Mouse (Mus musculus) inflammation-experienced regulatory T-cells (primary cell): Measurements from ENCODE around the gene Cd300ld4. TPM values are rescaled to one million over a fixed set of nuclear protein-coding genes. Genes with fewer than 3 reads are reported as not detected.

Source experiments
- polyA plus RNA-seq, 2 experiments: library from polyadenylated mRNA; unstranded; fragments of 100-300 nt; shearing (Covaris generic); gene quantifications; one replicate each; pipeline ENCODE4 v1.2.1; 2017

The Cd300ld4 gene
- not detected for polyA plus RNA-seq

DNA sequence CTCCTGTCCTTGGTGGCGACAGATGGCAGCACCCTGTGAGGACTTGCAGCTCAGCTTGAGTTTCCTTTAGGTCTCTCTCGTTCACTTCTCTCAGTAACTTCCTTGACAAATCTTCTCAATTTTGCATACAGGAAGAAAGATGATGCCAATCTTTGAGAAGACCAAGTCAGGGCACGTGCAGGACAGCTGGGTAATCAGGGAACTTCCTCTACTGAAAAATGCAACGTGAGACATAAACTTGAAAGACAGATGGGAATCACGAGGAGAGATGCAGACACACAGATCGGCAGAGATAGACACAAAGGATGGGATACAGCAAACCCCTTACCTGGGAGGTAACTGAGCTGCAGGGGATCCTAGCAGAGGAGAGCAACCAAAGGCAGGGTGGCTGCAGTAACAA is at the start of gene Cd300ld4:
Cd300ld4 (minus strand) TSS at position 101 of the 400 bp plus-strand sequence.

DNA sequence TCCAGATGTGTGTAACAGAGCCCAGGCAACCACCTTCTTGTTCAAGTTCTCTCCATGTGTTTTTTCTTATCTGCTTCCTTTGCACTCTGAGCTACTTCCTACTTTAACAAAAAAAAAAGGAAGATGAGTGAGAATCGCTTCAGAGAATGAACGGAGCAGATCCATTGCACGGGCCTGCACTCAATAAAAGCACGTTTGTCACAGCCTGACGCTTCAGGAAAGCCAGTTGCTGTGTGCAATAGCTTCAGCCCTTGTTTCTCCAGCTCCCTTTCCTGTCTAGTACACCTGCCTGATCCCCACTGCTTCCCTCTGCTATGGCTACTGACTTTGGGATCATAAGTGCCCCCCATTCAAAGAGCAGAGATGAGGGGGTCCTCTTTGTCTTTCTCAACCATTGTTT is 35.3 kb upstream of the Cd300ld4 start, which contains the start of gene Cd300e:
Cd300e (minus strand) TSS at position 101 of the 400 bp plus-strand sequence.

DNA sequence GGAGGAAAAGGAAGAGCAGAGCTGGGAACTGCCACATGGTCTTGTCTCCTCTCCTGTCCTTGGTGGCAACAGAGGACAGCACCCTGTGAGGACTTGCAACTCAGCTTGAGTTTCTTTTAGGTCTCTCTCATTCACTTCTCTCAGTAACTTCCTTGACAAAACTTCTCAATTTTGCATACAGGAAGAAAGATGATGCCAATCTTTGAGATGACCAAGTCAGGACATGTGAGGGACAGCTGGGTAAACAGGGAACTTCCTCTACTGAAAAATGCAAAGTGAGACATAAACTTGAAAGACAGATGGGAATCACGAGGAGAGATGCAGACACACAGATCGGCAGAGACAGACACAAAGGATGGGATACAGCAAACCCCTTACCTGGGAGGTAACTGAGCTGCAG is 21.4 kb upstream of the Cd300ld4 start, which contains the start of gene Cd300ld3:
Cd300ld3 (minus strand) TSS at position 151 of the 400 bp plus-strand sequence.

DNA sequence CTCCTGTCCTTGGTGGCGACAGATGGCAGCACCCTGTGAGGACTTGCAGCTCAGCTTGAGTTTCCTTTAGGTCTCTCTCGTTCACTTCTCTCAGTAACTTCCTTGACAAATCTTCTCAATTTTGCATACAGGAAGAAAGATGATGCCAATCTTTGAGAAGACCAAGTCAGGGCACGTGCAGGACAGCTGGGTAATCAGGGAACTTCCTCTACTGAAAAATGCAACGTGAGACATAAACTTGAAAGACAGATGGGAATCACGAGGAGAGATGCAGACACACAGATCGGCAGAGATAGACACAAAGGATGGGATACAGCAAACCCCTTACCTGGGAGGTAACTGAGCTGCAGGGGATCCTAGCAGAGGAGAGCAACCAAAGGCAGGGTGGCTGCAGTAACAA is 10.9 kb upstream of the Cd300ld4 start, which contains the start of gene Cd300ld5:
Cd300ld5 (minus strand) TSS at position 101 of the 400 bp plus-strand sequence.

DNA sequence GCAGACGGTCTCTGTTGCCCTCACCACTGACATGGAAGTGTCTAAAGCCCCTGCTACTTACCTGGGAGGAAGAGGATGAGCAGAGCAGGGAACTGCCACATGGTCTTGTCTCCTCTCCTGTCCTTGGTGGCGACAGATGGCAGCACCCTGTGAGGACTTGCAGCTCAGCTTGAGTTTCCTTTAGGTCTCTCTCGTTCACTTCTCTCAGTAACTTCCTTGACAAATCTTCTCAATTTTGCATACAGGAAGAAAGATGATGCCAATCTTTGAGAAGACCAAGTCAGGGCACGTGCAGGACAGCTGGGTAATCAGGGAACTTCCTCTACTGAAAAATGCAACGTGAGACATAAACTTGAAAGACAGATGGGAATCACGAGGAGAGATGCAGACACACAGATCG is 10.7 kb downstream of the Cd300ld4 start, which contains the start of gene Cd300ld2:
Cd300ld2 (minus strand) TSS at position 101 of the 400 bp plus-strand sequence.

DNA sequence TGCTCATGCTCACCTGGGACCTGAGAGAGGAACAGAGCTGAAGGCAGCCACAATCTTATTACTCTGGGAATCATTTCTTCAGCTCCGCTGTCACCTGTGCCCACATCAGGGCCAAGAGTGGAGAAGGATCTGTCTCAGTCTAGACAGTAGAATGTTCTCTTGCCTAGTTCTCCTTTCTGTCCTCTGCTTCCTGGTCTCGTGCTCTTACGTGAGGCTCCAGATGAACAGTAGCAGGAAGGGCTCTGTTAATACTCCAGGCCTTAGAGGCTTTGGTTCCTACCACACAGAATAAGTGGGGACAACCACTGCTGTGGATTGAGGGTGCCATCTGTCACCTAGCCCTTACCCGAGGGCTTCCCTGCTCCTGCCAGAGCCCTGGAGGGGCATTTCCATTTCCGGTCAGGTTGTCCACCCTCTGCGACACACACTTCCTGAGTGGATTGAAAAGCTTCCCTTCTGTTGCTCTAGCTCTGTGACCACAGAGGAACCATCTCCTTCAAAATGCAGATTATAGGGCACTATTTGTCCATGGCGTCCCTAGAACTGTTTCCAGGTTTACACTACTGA is 25.3 kb downstream of the Cd300ld4 start, which contains the start of gene Cd300c2:
Cd300c2 (minus strand) TSS at position 407 of the 567 bp plus-strand sequence.

DNA sequence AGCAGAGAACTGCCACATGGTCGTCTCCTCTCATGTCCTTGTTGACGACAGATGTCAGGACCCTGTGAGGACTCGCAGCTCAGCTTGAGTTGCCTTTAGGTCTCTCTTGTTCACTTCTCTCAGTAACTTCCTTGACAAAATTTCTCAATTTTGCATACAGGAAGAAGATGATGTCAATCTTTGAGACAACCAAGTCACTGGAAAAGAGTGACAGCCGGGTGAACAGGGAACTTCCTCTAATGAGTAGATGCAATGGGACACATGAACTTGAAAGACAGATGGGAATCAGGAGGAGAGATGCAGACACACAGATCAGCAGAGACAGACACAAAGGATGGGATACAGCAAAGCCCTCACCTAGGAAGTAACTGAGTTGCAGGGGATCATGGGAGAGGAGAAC is 37.0 kb downstream of the Cd300ld4 start, which contains the start of gene Cd300ld:
Cd300ld (minus strand) TSS at position 130 of the 400 bp plus-strand sequence.

Other genes with a start within 250 kb of the Cd300ld4 start
- gene Btbd17, start 231.1 kb downstream of the Cd300ld4 start, polyA plus RNA-seq: 1 to 10 TPM in 1 of 2 experiments, under 1 TPM in 1; 0.58 to 5.4 TPM
- under 1 TPM in 1 of 2 experiments, not detected in 1; 0.43 TPM for gene Gpr142, start 228.1 kb downstream of the Cd300ld4 start, polyA plus RNA-seq
- 1 to 10 TPM in 1 of 2 experiments, under 1 TPM in 1; 0.68 to 1.9 TPM for gene Gprc5c, start 175.9 kb downstream of the Cd300ld4 start, polyA plus RNA-seq
- 1 to 10 TPM in 1 of 2 experiments, under 1 TPM in 1; 0.05 to 2.3 TPM for gene Cd300a, start 137.0 kb downstream of the Cd300ld4 start, polyA plus RNA-seq
- under 1 TPM in 1 of 2 experiments, not detected in 1; 0.13 TPM for gene Cd300lb, start 92.6 kb downstream of the Cd300ld4 start, polyA plus RNA-seq
- gene Cd300c, start 57.9 kb downstream of the Cd300ld4 start, polyA plus RNA-seq: under 1 TPM in 1 of 2 experiments, not detected in 1; 0.61 TPM
- under 1 TPM in 1 of 2 experiments, not detected in 1; 0.17 TPM for gene Cd300ld, start 37.1 kb downstream of the Cd300ld4 start, polyA plus RNA-seq
- under 1 TPM in 1 of 2 experiments, not detected in 1; 0.92 TPM for gene Cd300c2, start 25.1 kb downstream of the Cd300ld4 start, polyA plus RNA-seq
- gene Cd300ld2, start 10.8 kb downstream of the Cd300ld4 start, polyA plus RNA-seq: not detected
- not detected for gene Cd300ld5, start 10.8 kb upstream of the Cd300ld4 start, polyA plus RNA-seq
- not detected for gene Cd300ld3, start 21.4 kb upstream of the Cd300ld4 start, polyA plus RNA-seq
- gene Cd300e, start 35.2 kb upstream of the Cd300ld4 start, polyA plus RNA-seq: 1 to 10 TPM in 1 of 2 experiments, not detected in 1; 3.1 TPM
- gene Rab37, start 64.4 kb upstream of the Cd300ld4 start, polyA plus RNA-seq: 100 to 1,000 TPM; 154 to 188 TPM
- gene Cd300lf, start 107.0 kb upstream of the Cd300ld4 start, polyA plus RNA-seq: under 1 TPM; 0.39 to 0.98 TPM
- gene Slc9a3r1, start 136.3 kb upstream of the Cd300ld4 start, polyA plus RNA-seq: 100 to 1,000 TPM; 433 to 435 TPM
- 10 to 100 TPM; 15.3 to 15.4 TPM for gene Tmem104, start 160.5 kb upstream of the Cd300ld4 start, polyA plus RNA-seq
- 10 to 100 TPM; 14.0 to 15.7 TPM for gene Nat9, start 160.8 kb upstream of the Cd300ld4 start, polyA plus RNA-seq
- gene Grin2c, start 240.2 kb upstream of the Cd300ld4 start, polyA plus RNA-seq: under 1 TPM in 1 of 2 experiments, not detected in 1; 0.04 TPM